Mouse (Mus musculus) cerebellum, adult 9-10 months (tissue): ENCODE measurements around the gene Polr2a.

ENCODE experiments used
- DNase-seq: peaks from one replicate; pipeline ENCODE4 v3.0.0; 2022

The Polr2a gene

GRCm38 (mm10) chr11:69781828-69782227 is 23.4 kb upstream of the Polr2a start:
- no peak for DNase-seq

DNA sequence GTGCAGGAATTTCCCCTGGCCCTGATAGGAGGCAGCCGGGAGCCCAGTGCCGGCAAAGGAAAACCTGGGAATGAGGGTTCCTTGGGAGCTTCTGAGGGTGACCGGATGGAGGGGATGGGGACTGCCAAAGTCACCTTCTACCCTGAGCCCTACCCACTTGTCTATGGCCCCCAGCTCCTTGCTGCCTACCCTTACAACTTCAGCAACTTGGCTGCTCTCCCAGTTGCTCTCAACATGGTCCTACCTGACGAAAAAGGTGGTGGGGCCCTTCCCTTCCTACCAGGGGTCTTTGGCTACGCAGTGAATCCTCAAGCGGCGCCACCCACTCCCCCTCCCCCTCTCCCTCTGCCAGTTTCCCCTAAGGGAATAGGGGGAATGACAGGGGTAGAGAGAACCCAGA is 20.5 kb upstream of the Polr2a start:
- no peak for DNase-seq

DNA sequence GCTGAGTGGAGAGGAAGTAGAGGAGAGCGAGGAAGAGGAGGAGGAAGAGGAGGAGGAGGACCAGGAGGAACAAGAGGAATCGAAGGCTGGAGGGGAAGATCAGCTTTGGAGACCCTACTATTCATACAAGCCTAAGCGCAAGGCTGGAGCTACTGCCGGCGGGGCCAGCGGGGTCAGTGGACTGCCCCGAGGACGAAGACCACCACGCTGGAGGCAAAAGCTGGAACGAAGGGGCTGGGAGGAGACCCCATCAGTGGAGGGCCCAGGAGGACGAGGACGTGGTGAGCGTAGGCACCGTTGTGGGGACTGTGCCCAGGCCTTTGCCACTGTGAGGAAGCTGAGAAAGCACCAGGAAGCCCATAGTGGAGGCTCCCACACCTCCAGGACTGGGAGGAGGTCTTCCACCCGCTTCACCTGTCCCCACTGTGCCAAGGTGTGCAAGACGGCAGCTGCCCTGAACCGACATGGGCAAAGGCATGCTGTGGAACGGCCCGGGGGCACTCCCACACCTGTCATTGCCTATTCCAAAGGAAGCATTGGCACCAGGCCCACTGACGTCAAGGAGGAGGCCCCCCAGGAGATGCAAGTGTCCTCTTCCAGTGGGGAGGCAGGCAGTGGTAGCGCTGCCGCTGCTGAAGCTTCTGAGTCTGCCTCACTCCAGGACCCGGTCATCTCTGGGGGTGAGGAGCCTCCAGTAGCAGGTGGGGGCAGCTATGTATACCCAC is 20.0 kb upstream of the Polr2a start:
- DNase-seq, result peak; percentile 68

- no peak for DNase-seq
Observed at GRCm38 (mm10) chr11:69777504-69778257, 19.2 kb upstream of the Polr2a start.

DNA sequence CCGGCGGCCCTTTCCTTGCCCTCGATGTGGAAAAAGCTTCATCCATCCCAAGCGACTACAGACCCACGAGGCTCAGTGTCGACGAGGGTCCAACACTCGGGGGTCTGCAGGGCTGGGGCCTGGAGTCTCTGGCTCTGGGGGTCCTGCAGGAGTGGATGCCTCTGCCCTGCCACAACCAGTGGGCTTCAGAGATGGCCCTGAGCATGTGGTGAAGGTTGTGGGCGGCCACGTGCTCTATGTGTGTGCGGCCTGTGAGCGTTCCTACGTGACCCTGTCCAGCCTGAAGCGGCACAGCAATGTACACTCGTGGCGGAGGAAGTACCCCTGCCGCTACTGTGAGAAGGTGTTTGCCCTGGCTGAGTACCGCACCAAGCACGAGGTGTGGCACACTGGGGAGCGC is 18.1 kb upstream of the Polr2a start:
- DNase-seq, result no peak

DNA sequence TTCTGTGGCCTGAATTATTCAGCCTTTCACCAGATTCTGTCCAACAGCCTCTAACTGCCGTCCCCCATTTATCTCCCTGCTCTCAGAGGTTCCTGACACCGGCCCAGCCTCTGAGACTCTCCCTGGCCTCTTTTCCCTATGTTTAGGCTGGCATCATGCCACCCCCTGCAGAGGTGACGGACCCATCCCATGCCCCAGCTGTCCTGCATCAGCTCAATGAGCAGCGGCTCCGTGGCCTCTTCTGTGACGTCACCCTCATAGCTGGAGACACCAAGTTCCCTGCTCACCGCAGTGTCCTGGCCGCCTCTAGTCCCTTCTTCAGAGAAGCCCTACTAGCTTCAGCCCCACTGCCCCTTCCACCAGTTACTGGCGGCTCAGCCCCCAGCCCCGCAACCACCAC is 17.3 kb upstream of the Polr2a start:
- DNase-seq, result no peak

- DNase-seq, result no peak
Observed at GRCm38 (mm10) chr11:69774961-69775360, 16.5 kb upstream of the Polr2a start.

- peak; percentile 46 for DNase-seq
Observed at GRCm38 (mm10) chr11:69767625-69767909, 9.1 kb upstream of the Polr2a start.

- DNase-seq, result peak; percentile 53
Observed at GRCm38 (mm10) chr11:69766872-69767624, 8.6 kb upstream of the Polr2a start.

DNA sequence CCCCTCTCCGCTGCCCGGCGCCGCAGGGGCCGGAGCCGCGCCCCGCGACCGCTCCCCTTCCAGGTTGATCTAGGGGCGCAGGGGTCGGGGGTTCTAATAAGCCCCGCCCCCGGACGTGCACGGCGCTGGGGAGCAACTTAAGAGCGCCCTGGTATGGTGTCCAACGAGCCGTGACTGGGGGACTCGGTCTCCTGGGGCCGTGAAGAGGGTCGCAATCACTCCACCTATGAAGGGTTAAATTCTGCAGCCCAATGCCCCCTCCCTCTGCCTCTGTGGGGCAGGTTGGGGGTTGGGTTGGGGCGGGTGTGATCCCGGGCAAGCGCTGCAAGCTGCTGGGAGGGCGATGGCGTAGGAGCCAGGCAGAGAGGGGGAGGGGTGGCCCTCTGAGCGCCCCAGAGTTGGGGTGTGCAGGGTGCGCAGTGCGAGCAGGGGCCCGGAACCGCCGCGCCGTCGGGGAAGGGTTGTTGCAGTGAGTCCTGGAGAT is 7.7 kb upstream of the Polr2a start:
- peak; percentile 79 for DNase-seq

GRCm38 (mm10) chr11:69765221-69766125 is 7.0 kb upstream of the Polr2a start, which contains the start of gene Zbtb4:
TSS of gene Zbtb4 (plus strand) at chr11:69765912.
- DNase-seq, result peak; percentile 67

GRCm38 (mm10) chr11:69763551-69763950 is 5.1 kb upstream of the Polr2a start:
- no peak for DNase-seq

DNA sequence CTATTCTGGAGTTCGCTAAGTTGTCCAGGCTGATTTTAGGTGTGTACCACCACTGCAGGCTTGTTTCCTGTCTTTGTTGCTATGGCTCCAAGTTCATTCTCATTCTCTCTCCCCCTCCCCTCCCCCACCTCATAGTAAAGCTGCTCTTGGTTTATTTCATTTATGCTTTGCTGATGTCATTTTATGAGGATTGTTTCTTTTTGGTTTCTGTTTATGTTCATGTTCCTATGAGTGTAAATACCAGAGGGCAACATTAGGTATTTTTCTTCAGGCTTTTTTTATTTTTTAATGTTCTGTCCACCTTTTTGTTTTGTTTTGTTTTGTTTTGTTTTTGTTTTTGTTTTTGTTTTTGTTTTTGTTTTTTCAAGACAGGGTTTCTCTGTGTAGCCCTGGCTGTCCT is 3.4 kb upstream of the Polr2a start, which contains the start of gene Slc35g3:
Slc35g3 (minus strand) TSS at position 101 of the 400 bp plus-strand sequence.
- no peak for DNase-seq

DNA sequence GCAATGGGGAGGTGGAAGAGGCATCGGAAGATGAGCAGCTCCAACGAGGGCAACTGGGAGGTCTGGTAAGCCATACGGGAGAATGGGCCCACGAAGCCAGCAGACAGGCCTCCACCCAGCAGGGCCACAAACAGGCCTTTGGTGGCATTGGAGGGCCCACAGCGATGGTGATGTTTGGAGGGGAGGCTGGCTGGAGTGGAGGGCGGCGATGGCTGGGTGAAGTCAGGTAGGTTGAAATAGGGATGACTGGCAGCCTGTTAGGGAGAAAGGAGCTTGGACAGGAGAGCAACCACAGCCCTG is 2.4 kb upstream of the Polr2a start:
- no peak for DNase-seq

DNA sequence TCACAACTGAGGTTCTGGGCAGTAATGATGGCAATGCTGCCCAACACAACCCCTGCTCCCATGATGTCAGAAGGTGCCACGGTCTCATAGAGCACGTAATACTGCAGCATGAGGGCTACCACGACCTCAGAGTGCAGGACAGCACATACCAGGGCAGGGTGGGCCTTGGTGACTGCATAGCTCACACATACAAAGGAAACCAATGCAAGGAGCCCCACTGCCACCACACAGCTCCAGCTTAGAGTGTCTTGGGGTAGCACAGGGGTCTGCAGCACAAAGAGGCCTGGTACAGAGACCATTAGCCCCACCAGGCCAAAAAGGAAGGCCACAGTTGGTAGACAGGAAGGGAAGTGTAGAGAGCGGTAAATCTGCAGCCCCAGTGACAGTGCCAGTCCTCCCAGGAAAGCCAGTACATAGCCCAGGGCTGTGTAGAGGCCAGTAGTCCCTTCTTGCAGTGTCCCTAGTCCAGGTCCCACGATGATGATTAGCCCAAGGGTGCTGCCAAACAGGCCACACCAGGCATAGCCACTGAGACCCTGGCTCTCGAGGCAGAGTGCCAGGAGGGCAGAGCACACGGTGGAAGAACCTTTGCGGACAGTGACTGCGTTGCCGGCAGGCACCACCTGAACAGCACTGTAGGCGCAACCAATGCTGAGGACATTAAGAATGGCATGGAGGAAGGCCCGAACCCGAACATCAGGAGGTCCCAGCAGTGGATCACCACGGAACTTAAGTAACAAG is 1.9 kb upstream of the Polr2a start:
- DNase-seq, result peak; percentile 65

DNA sequence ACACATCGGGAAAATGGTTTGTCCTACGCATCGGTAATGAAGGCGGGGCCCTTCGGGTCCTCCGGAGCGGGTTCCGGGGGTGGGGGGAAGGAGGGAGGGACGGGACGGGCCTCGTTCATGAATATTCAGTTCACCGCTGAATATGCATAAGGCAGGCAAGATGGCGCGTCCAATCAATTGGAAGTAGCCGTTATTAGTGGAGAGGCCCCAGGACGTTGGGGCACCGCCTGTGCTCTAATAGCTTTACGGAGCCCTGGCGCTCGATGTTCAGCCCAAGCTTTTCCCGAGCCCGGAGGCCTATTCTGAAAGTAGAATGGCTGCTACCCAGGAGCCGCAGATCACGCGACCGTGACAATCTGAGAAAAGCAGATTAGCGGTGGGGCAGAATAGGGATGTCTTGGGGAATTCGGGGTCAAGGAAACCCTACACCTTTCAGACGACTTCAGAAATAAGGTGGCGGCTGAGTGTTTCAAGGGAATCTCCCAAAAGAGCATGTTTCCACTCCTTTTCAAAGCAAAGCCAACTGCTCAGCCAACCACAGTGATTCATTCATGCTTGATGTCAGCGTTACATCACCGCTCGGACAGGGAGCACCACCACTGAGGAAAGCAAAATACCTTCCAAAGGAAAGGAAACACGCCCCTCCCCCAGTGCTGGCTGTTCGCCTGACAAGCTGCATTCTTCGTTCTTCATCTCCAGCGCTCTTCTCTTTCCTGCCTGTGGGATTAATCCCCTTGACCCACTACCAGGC is 709 bp upstream of the Polr2a start:
- peak; percentile 95 for DNase-seq

GRCm38 (mm10) chr11:69758090-69758456 is 364 bp downstream of the Polr2a start:
- peak; percentile 97 for DNase-seq

DNA sequence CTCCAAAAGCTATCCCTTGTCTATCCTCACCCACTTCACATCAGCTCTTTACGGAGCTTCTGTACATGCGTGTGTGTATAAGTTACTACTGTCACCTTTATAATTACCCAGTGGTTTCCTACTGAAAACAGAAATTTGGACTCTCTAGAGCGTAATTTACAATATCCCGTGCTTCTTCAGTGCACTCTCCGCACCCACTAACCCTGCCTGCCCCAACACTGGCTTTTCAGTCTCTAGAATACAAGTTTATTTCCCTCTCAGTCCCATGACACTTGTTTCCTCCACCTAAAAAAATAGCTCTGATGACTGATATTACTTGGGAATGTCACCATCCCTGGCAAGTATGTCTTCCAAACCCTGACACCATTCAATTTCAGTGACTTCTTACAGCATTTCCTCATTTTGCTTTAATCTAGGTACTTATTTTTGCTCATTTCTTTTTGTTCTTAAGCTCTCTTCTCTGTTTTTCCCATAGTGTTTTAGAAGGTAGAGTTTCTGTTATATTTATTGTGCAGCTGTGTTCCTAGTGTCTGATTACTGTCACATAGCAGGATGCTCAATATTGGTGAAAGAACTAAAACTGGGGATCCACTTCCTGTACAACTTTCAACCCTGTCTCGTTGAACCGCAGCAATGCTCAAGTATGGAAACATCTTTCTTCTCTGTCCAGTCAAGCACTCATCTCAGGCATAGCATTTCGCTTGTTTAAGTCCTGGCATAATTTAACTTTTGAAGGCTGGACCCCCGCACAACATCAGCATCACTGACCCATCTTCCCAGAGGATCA is 941 bp downstream of the Polr2a start:
- peak; percentile 52 for DNase-seq

GRCm38 (mm10) chr11:69754701-69755100 is 3.7 kb downstream of the Polr2a start:
- peak; percentile 78 for DNase-seq

DNA sequence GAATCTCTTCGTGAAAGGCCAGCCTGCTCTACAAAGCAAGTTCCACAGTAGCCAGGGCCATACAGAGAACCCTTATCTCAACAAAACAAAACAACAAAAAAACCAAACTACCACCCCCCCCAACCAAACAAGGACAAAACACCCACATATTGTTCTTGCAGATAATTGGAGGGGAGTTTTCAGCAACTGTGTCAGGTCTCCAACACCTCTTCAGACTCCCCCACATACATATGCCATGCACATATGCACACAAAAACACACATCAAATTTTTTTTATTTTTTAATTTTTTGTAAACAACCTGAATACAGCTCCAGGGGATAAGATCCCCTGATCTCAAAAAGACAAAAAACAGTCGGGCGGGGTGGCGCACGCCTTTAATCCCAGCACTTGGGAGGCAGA is 4.2 kb downstream of the Polr2a start:
- peak; percentile 39 for DNase-seq
